ENCODE assay signal across 23 mouse cellular contexts in the genomic region with DNA sequence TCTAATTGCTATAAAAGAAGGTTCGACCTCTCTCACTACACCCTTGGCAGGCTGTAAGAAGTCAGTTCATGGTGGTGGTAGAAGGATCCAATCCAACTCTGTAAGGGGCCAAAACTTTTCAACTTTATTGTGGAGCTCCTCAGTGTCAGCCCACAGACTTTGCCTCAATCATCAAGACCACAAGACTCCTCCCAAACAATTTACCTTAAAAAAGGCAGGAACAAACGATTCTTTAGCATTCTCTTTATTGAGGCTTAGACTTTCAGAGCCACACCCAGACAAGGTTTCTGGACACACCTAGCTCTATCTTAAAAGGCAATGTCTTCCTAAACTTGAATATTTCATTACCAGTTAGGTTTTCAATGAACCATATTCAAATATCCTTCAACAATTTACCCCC. TPM values are rescaled to one million over a fixed set of nuclear protein-coding genes. Genes with fewer than 3 reads are reported as not detected.
A peak's percentile ranks its signal among the peaks of the same experiment; 100 is the strongest.
DNase-seq lines count a peak whose midpoint lies in the region; TF ChIP-seq lines count a peak whose summit lies in the region.
"Had no signal": no experiment of that assay in that cellular context is flagged by ENCODE, and none has a peak within 500 bp of the region (broad histone marks: within the 10 kb centered on the region; RNA-seq: fewer than 3 reads in every experiment).

No protein-coding gene starts in this region.

- no peak overlapping the region for H3K4me3 ChIP-seq in ES-Bruce4 (ENCODE audit: low read depth, low read length)
- H3K4me3 ChIP-seq in ES-E14 (ENCODE audit: insufficient read depth in 1 of 2, low read depth in 1 of 2, low read length in 2 of 2, poor library complexity in 1 of 2, severe bottlenecking in 1 of 2) = no peak overlapping the region
- H3K4me3 ChIP-seq: embryonic facial prominence, embryonic 13.5 days; embryonic facial prominence, embryonic 15.5 days; erythroblast, embryonic 14.5 days; forebrain, embryonic 13.5 days; forebrain, embryonic 15.5 days had no signal

- TF ChIP-seq EP300 in ES-Bruce4 (IDR thresholded peaks at IDR 0.05; ENCODE audit: insufficient read depth, low read depth, low read length) = no peak

- H3K27me3 ChIP-seq in ES-Bruce4 (ENCODE audit: control insufficient read depth, insufficient read depth, low read length, poor library complexity, severe bottlenecking) = no peaks in the 10 kb centered on the region
- H3K27me3 ChIP-seq: CH12.LX; embryonic facial prominence, embryonic 13.5 days; embryonic facial prominence, embryonic 15.5 days; forebrain, embryonic 13.5 days; forebrain, embryonic 15.5 days had no signal

- H3K4me1 ChIP-seq in ES-Bruce4 (ENCODE audit: control insufficient read depth, insufficient read depth, low read length) = no peaks in the 10 kb centered on the region
- H3K4me1 ChIP-seq in ES-E14 (ENCODE audit: control insufficient read depth in 2 of 2, insufficient read depth in 2 of 2, low read length in 2 of 2, poor library complexity in 1 of 2) = peaks cover 0 to 5% of the 10 kb centered on the region in 2 experiments; a peak in 1 of 4 replicates
- H3K4me1 ChIP-seq: embryonic facial prominence, embryonic 13.5 days; embryonic facial prominence, embryonic 15.5 days; forebrain, embryonic 13.5 days; forebrain, embryonic 15.5 days had no signal

- no peaks in the 10 kb centered on the region for H3K36me3 ChIP-seq in ES-Bruce4 (ENCODE audit: control insufficient read depth, insufficient read depth, low read length, poor library complexity, severe bottlenecking)
- no peaks in the 10 kb centered on the region for H3K36me3 ChIP-seq in ES-E14 (ENCODE audit: control insufficient read depth, insufficient read depth, low read length, poor library complexity, severe bottlenecking)
- H3K36me3 ChIP-seq: embryonic facial prominence, embryonic 13.5 days; embryonic facial prominence, embryonic 15.5 days; forebrain, embryonic 15.5 days had no signal

- in situ Hi-C loops in ES-E14 (cut with MboI; ENCODE audit: low sequenced_read_pairs in 2 of 2, unreplicated experiment in 2 of 2) = no loop called here

- TF ChIP-seq CTCF in ES-Bruce4 (IDR thresholded peaks at IDR 0.05; ENCODE audit: low read depth, low read length) = no peak

- H3K27ac ChIP-seq in ES-Bruce4 (ENCODE audit: insufficient read depth, low read length) = peak overlapping the region; percentile 38
- peak overlapping the region; percentile 19; the same call in 1 of the 2 replicates for H3K27ac ChIP-seq in ES-E14 (ENCODE audit: insufficient read depth, low read depth, low read length, poor library complexity, severe bottlenecking)
- H3K27ac ChIP-seq: embryonic facial prominence, embryonic 13.5 days; embryonic facial prominence, embryonic 15.5 days; forebrain, embryonic 13.5 days; forebrain, embryonic 15.5 days had no signal

- no peak for TF ChIP-seq POLR2A in ES-Bruce4 (IDR thresholded peaks at IDR 0.05; ENCODE audit: insufficient read depth, low read length)

- DNase-seq in ES-E14 (ENCODE audit: low read depth, low spot score) (peak; percentile 9), ZHBTc4 (ENCODE audit: low read depth, low spot score) (peak; percentile 65)
- no peak for DNase-seq in kidney, adult 9 months
- no peak for DNase-seq in layer of hippocampus, postnatal 25 days (ENCODE audit: extremely low spot score in 1 of 2, low spot score in 1 of 2)
- DNase-seq: adrenal gland, adult 2 months; adrenal gland, postnatal 10 days; adrenal gland, postnatal 25 days; B cell, adult 2 months; cerebellum, adult 11 months; cerebellum, adult 18-20 months; cerebellum, adult 8-10 months; cerebellum, adult 9-11 months; cerebellum, postnatal 14 days; cerebellum, postnatal 36 days; embryo, embryonic 11 days; forebrain, postnatal 0 days had no signal

- H3K9ac ChIP-seq in ES-Bruce4 (ENCODE audit: low read depth, poor library complexity, severe bottlenecking) = no peak overlapping the region
- no peak overlapping the region for H3K9ac ChIP-seq in ES-E14 (ENCODE audit: insufficient read depth, low read depth, low read length, poor library complexity, severe bottlenecking)
- H3K9ac ChIP-seq: embryonic facial prominence, embryonic 13.5 days; embryonic facial prominence, embryonic 15.5 days; forebrain, embryonic 13.5 days; forebrain, embryonic 15.5 days; forebrain, postnatal 0 days had no signal

- peaks cover 14% of the 10 kb centered on the region for H3K9me3 ChIP-seq in ES-Bruce4 (replicated peaks; ENCODE audit: control insufficient read depth, insufficient read depth, low read length, poor library complexity, severe bottlenecking)
- peaks cover 3% of the 10 kb centered on the region; the same call in 1 of the 2 replicates for H3K9me3 ChIP-seq in ES-E14 (ENCODE audit: control insufficient read depth, insufficient read depth, low read depth, low read length)
- H3K9me3 ChIP-seq: embryonic facial prominence, embryonic 15.5 days had no signal

TF ChIP-seq in ES-E14, 5 proteins besides CTCF, POLR2A, EP300 and RAD21:
- TF ChIP-seq ZC3H11A (IDR thresholded peaks at IDR 0.05; ENCODE audit: borderline replicate concordance, low read depth, low read length) (no peak), CHD2 (IDR thresholded peaks at IDR 0.05; ENCODE audit: low read depth, low read length) (no peak), HCFC1 (IDR thresholded peaks at IDR 0.05; ENCODE audit: borderline replicate concordance, insufficient read depth, low read length) (no peak), ZNF384 (IDR thresholded peaks at IDR 0.05; ENCODE audit: low read depth, low read length) (no peak), MAFK (IDR thresholded peaks at IDR 0.05; ENCODE audit: insufficient read depth, low read depth, low read length) (no peak)

RNA-seq across cellular contexts. Expression of a gene that starts 51.6 kb away (rescaled TPM):
- 11.4 and 12.6 TPM in 2 replicates for polyA plus RNA-seq in ES-Bruce4 (2011; ENCODE audit: insufficient read depth, insufficient read length, low read depth, missing spikeins)
- total RNA-seq in ES-E14 (2012; rRNA removed) = 11.8 and 12.3 TPM in 2 replicates
- total RNA-seq in layer of hippocampus, postnatal 25 days (2021) = under 1 TPM; 0.89 to 0.91 TPM
- polyA plus RNA-seq: adrenal gland, adult 2 months; erythroblast, embryonic 14.5 days had no signal

Comparison
In these comparisons a context has a peak if more than half of its experiments do, and no peak if none do; other contexts are left out.
1. DNase-seq: peak in ES-E14 (single experiment) and ZHBTc4 (single experiment); none in kidney, adult 9 months (single experiment) and layer of hippocampus, postnatal 25 days (0 of 2).